Mouse (Mus musculus) forebrain, postnatal 0 days (tissue): ENCODE data around the gene H1foo. TPM values are rescaled to one million over a fixed set of nuclear protein-coding genes. Genes with fewer than 3 reads are reported as not detected.

ENCODE experiments used
- ATAC-seq: fragments of 200-750 bp; cut with Nextera tagmentation; 2 replicates; pipeline ENCODE4 v1.8.0; 2017; ENCODE audit warnings: mild to moderate bottlenecking, moderate library complexity
- DNase-seq: peaks from one replicate; pipeline ENCODE4 v3.0.0-alpha.2; 2015
- H3K27ac ChIP-seq: fragments of 300-500 bp; sonication (generic); 2 replicates; pipeline ENCODE4 v1.5.1; 2014; ENCODE audit warnings: low read depth, mild to moderate bottlenecking, antibody characterized with exemption, low read length, moderate library complexity, mixed read lengths
- H3K27me3 ChIP-seq: fragments of 300-500 bp; sonication (generic); 2 replicates; pipeline ENCODE4 v1.6.1; 2014; ENCODE audit warnings: mild to moderate bottlenecking, low read length, mixed read lengths; ENCODE audit not compliant: insufficient read depth
- H3K36me3 ChIP-seq: fragments of 300-500 bp; sonication (generic); 2 replicates; pipeline ENCODE4 v1.6.1; 2014; ENCODE audit warnings: mild to moderate bottlenecking, moderate library complexity; ENCODE audit not compliant: insufficient read depth
- H3K4me1 ChIP-seq: fragments of 300-500 bp; sonication (generic); 2 replicates; pipeline ENCODE4 v1.6.1; 2014; ENCODE audit warnings: antibody characterized with exemption; ENCODE audit not compliant: insufficient read depth
- H3K4me2 ChIP-seq: fragments of 300-500 bp; sonication (generic); 2 replicates; pipeline ENCODE4 v1.6.1; 2014; ENCODE audit warnings: low read depth, mild to moderate bottlenecking, moderate library complexity
- H3K4me3 ChIP-seq: fragments of 300-500 bp; sonication (generic); 2 replicates; pipeline ENCODE4 v1.5.1; 2014; ENCODE audit warnings: low read depth, low read length, mixed read lengths
- H3K9ac ChIP-seq: fragments of 300-500 bp; sonication (generic); 2 replicates; pipeline ENCODE4 v1.6.1; 2014; ENCODE audit warnings: mild to moderate bottlenecking
- H3K9me3 ChIP-seq: fragments of 300-500 bp; sonication (generic); 2 replicates; pipeline ENCODE4 v1.6.1; 2016; ENCODE audit warnings: low read length
- CTCF ChIP-seq: sonication (generic); IDR thresholded peaks from 2 replicates; pipeline ENCODE4 v1.5.1; 2016; ENCODE audit warnings: antibody characterized with exemption, control low read depth, low read depth
- WGBS: fragments of 180-500 bp; shearing (Covaris S2); extraction: QIAGEN DNeasy Blood & Tissue Kit; methylation state at CpG from one replicate; pipeline ENCODE4 v1.1.7; 2014; 5-methylcytosine and 5-hydroxymethylcytosine counted together
- polyA plus RNA-seq: library from polyadenylated mRNA; unstranded; fragments of >200 nt; fragmentation: Nextera tagmentation; extraction: Ambion mirVana; gene quantifications from 2 replicates; pipeline ENCODE4 v1.2.1, GENCODE M21; 2015
- total RNA-seq: library from RNA; depleted of rRNA; stranded (reverse); fragments of >200 nt; gene quantifications from 2 replicates; pipeline ENCODE4 v1.2.3, GENCODE M21; 2014

Gene H1foo
- total and polyA plus RNA-seq, 2 experiments from 2014 or later, result not detected

DNA sequence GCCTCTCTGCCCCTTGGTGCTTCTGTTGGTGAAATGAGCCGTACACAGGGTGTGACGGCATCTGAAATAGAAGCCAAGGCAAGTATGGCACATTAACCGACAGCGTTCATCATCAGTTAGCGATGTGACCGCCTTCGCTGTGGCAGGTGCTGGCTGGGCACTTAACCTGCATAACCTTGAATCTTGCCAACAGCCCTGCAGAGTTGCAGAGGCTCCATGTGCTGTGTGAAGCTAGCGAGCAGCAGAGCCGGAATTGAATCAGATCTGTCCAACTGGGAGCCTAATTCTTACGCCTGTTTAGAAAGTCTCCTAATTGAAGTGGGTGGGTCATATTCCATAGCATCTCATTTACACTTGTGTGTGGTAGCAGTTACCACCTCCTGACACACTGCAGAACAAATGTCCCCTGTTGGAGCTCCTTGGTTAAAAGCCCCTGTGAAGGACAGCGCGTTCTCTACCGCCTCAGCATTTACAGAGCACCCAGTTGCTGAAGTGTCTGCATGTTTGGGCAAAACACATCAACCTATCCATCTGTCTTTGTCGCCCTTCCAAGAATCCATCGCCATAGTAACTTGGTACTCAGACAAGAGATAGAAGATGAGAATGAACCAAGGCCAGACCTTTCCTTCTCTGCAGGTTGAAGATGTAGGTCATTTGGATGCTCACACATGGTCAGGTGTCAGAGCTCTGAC is 30.1 kb upstream of the H1foo start:
- DNase-seq, result peak; percentile 84
- ATAC-seq, result peak; percentile 56
- Histone ChIP-seq H3K9me3 (no peaks in the 10 kb centered on the region), H3K4me3 (no peak overlapping the region), H3K27me3 (no peaks in the 10 kb centered on the region), H3K4me1 (peaks cover 30% of the 10 kb centered on the region), H3K36me3 (peaks cover 8% of the 10 kb centered on the region), H3K9ac (no peak overlapping the region), H3K4me2 (no peak overlapping the region), H3K27ac (peak overlapping the region; percentile 71)
- WGBS, result 37% methylated on average over 15 of the region's 15 CpGs
- TF ChIP-seq CTCF, result no peak

DNA sequence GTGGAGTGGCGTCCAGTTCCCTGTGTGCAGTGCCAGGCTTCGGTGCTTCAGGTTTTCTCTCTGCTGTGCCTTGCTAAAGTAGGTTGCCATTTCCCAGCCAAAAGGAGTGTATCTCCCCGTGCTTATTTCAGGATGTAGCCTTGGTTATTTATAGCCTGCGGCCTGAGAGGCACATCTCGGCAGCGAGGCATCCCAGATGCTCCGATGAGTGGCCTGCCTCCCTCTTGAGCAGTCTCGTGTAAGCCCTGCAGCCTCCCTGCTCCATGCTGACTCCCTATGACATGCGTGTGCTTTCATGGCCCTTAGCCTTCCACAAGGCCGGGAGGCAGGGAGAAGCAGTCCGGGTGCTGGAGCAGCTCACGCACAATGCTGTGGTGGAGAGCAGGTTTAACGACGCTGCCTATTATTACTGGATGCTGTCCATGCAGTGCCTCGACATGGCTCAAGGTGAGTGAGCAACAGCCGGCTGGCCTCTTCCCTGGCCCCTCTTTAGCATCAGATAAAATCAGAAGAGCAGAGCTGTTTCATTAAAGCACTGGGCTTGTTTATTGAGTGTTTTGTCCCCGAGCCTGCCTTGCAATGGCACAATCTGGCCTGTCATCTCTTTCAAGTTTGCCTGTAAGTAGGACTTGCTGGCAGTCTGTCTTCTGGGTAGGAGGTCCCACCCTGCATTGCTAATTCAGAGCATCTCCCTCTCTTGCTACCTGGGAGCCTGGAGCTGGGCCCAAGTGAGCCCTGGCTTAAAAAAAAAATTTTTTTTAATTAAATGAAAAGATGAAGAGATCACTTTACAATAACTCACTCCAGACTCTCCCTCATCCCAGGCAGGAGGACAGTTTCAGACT is 28.9 kb upstream of the H1foo start:
- H3K27me3 ChIP-seq, result no peaks in the 10 kb centered on the region
- H3K4me2 ChIP-seq, result no peak overlapping the region
- H3K4me1 ChIP-seq, result peaks cover 30% of the 10 kb centered on the region
- peaks cover 3% of the 10 kb centered on the region; the same call in 1 of the 2 replicates for H3K36me3 ChIP-seq
- H3K9me3 ChIP-seq, result no peaks in the 10 kb centered on the region
- peak; percentile 46 for DNase-seq
- ATAC-seq, result peak; percentile 23
- WGBS, result 54% methylated on average over 17 of the region's 17 CpGs
- no peak overlapping the region for H3K4me3 ChIP-seq
- H3K9ac ChIP-seq, result no peak overlapping the region
- no peak for TF ChIP-seq CTCF
- peak overlapping the region; percentile 71 for H3K27ac ChIP-seq

- Histone ChIP-seq H3K27ac (no peak overlapping the region), H3K4me3 (no peak overlapping the region)
Measured at GRCm38 (mm10) chr6:115916611-115917010, 28.1 kb upstream of the H1foo start.

GRCm38 (mm10) chr6:115918615-115919014 is 26.1 kb upstream of the H1foo start:
- H3K27me3 ChIP-seq, result no peaks in the 10 kb centered on the region
- no peak overlapping the region for H3K9ac ChIP-seq
- 89% methylated on average over 1 of the region's 1 CpGs for WGBS
- peaks cover 3% of the 10 kb centered on the region; the same call in 1 of the 2 replicates for H3K36me3 ChIP-seq
- H3K27ac ChIP-seq, result no peak overlapping the region
- TF ChIP-seq CTCF, result no peak
- DNase-seq (no peak), ATAC-seq (no peak)
- H3K9me3 ChIP-seq, result no peaks in the 10 kb centered on the region
- H3K4me1 ChIP-seq, result peaks cover 26% of the 10 kb centered on the region
- no peak overlapping the region for H3K4me2 ChIP-seq
- H3K4me3 ChIP-seq, result no peak overlapping the region

More at GRCm38 (mm10) chr6:115916611-115917010, 28.1 kb upstream of the H1foo start:
- Histone ChIP-seq H3K9me3 (no peaks in the 10 kb centered on the region), H3K4me1 (peaks cover 30% of the 10 kb centered on the region), H3K9ac (no peak overlapping the region), H3K36me3 (peaks cover 3% of the 10 kb centered on the region; the same call in 1 of the 2 replicates), H3K27me3 (no peaks in the 10 kb centered on the region), H3K4me2 (no peak overlapping the region)
- ATAC-seq (no peak), DNase-seq (no peak)
- no peak for TF ChIP-seq CTCF
- 90% methylated on average over 5 of the region's 5 CpGs for WGBS

- ATAC-seq (no peak), DNase-seq (no peak)
- WGBS, result 90% methylated on average over 5 of the region's 5 CpGs
- TF ChIP-seq CTCF, result no peak
- Histone ChIP-seq H3K9me3 (no peaks in the 10 kb centered on the region), H3K27ac (no peak overlapping the region), H3K9ac (no peak overlapping the region), H3K36me3 (peaks cover 3% of the 10 kb centered on the region; the same call in 1 of the 2 replicates), H3K4me1 (peaks cover 15% of the 10 kb centered on the region), H3K4me3 (no peak overlapping the region), H3K4me2 (no peak overlapping the region), H3K27me3 (no peaks in the 10 kb centered on the region)
Measured at GRCm38 (mm10) chr6:115919876-115920275, 24.9 kb upstream of the H1foo start.

DNA sequence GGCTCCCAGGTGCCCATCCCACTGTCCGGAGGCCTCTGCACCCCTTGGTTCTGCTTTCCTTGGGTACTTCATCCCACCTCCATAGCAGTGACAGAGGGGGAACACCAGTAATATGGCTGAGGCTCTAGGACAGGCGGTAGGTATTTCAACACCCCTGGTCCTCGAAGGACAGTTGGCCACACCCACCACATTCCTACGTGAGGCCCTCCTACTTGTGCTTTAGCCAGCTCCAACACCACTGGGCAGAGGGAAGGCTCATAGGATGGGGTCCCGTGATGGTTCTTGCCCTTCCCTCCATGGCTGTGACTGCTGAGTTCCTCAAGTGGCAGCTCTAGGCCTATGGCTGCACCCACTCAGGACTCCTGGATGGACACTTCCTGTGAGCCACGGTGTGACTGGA is 19.9 kb upstream of the H1foo start:
- Histone ChIP-seq H3K27me3 (no peaks in the 10 kb centered on the region), H3K4me3 (no peak overlapping the region), H3K4me1 (peaks cover 23% of the 10 kb centered on the region), H3K36me3 (no peaks in the 10 kb centered on the region), H3K4me2 (no peak overlapping the region), H3K27ac (no peak overlapping the region), H3K9ac (no peak overlapping the region), H3K9me3 (no peaks in the 10 kb centered on the region)
- DNase-seq, result no peak
- WGBS, result 60% methylated on average over 6 of the region's 6 CpGs
- no peak for TF ChIP-seq CTCF
- ATAC-seq, result no peak

DNA sequence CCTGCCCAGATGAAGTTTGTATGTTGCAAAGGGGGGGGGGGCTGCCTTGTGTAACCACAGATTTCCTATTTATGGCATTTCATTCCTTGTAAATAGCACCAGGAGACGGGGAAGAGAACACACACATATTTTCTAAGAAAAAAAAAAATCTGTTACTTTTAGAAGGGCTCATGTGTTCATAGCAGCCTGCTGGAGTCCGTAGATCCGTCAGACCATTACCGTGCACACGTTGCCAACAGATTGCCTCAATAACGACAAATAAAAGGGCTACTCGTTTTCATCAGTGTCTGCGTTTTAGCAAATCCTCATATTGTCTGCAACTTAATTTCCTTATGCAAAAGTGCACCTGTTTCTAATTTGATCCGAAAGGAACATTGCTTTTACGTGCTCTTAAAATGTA is 18.3 kb upstream of the H1foo start:
- 20% methylated on average over 10 of the region's 10 CpGs for WGBS
- no peak overlapping the region for H3K9ac ChIP-seq
- no peaks in the 10 kb centered on the region for H3K9me3 ChIP-seq
- no peak overlapping the region for H3K4me3 ChIP-seq
- DNase-seq (peak; percentile 57), ATAC-seq (peak; percentile 8; the same call in 1 of the 2 replicates)
- TF ChIP-seq CTCF, result no peak
- H3K27me3 ChIP-seq, result no peaks in the 10 kb centered on the region
- H3K4me1 ChIP-seq, result peaks cover 23% of the 10 kb centered on the region
- no peaks in the 10 kb centered on the region for H3K36me3 ChIP-seq
- H3K4me2 ChIP-seq, result no peak overlapping the region
- H3K27ac ChIP-seq, result peak overlapping the region; percentile 51; the same call in 1 of the 2 replicates
